Mouse (Mus musculus): ENCODE data around the gene Olfr869. TPM values are rescaled to one million over a fixed set of nuclear protein-coding genes. Genes with fewer than 3 reads are reported as not detected.

The Olfr869 gene
- polyA plus RNA-seq (2012; rRNA removed): not detected in 2 replicates

GRCm38 (mm10) chr9:20128709-20129108 lies at the start of gene Olfr869:
Olfr869 (plus strand) TSS chr9:20129009.
- no peaks in the 10 kb centered on the region for H3K36me3 ChIP-seq (ENCODE audit: control insufficient read depth, insufficient read depth, low read length)
- no peaks in the 10 kb centered on the region for H3K4me1 ChIP-seq (ENCODE audit: control insufficient read depth, insufficient read depth, insufficient read length, low read length)
- H3K4me3 ChIP-seq (ENCODE audit: low read depth, low read length): no peak within 1 kb of the TSS
- H3K27ac ChIP-seq (ENCODE audit: insufficient read depth, low read depth, low read length): no peak within 1 kb of the TSS
- 62% methylated on average over 2 of the region's 2 CpGs for WGBS
- TF ChIP-seq CTCF (IDR thresholded peaks at IDR 0.05; ENCODE audit: extremely low read depth, insufficient read length, insufficient replicate concordance, low read depth, low read length) (no peak), POLR2A (IDR thresholded peaks at IDR 0.05; ENCODE audit: low read depth, low read length) (no peak)
- no peaks in the 10 kb centered on the region for H3K27me3 ChIP-seq (ENCODE audit: control insufficient read depth, insufficient read depth, low read length)

- no peak within 1 kb of the TSS for H3K4me3 ChIP-seq (ENCODE audit: low read depth, low read length)
- H3K27me3 ChIP-seq (ENCODE audit: control insufficient read depth, insufficient read depth, low read length): no peaks in the 10 kb centered on the region
- no peaks in the 10 kb centered on the region for H3K4me1 ChIP-seq (ENCODE audit: control insufficient read depth, insufficient read depth, insufficient read length, low read length)
- 32% methylated on average over 2 of the region's 2 CpGs for WGBS
- H3K27ac ChIP-seq (ENCODE audit: insufficient read depth, low read depth, low read length): no peak within 1 kb of the TSS
- H3K36me3 ChIP-seq (ENCODE audit: control insufficient read depth, insufficient read depth, low read length): no peaks in the 10 kb centered on the region
- TF ChIP-seq CTCF (IDR thresholded peaks at IDR 0.05; ENCODE audit: extremely low read depth, insufficient read length, insufficient replicate concordance, low read depth, low read length) (no peak), POLR2A (IDR thresholded peaks at IDR 0.05; ENCODE audit: low read depth, low read length) (no peak)
These were observed 30.5 kb upstream of the Olfr869 start, which contains the start of gene Olfr868 for GRCm38 (mm10) chr9:20098326-20098725. Olfr868 (plus strand) TSS chr9:20098626.

- 91% methylated on average over 3 of the region's 3 CpGs for WGBS
- no peak overlapping the region for H3K27ac ChIP-seq (ENCODE audit: insufficient read depth, low read depth, low read length)
- no peaks in the 10 kb centered on the region for H3K36me3 ChIP-seq (ENCODE audit: control insufficient read depth, insufficient read depth, low read length)
- H3K4me3 ChIP-seq (ENCODE audit: low read depth, low read length): no peak overlapping the region
- H3K4me1 ChIP-seq (ENCODE audit: control insufficient read depth, insufficient read depth, insufficient read length, low read length): no peaks in the 10 kb centered on the region
- no peak for TF ChIP-seq CTCF (IDR thresholded peaks at IDR 0.05; ENCODE audit: extremely low read depth, insufficient read length, insufficient replicate concordance, low read depth, low read length)
- TF ChIP-seq POLR2A (IDR thresholded peaks at IDR 0.05; ENCODE audit: low read depth, low read length): no peak
- H3K27me3 ChIP-seq (ENCODE audit: control insufficient read depth, insufficient read depth, low read length): no peaks in the 10 kb centered on the region
These were observed 20.9 kb downstream of the Olfr869 start for GRCm38 (mm10) chr9:20149706-20150105.

- Histone ChIP-seq H3K4me3 (ENCODE audit: low read depth, low read length) (no peak within 1 kb of the TSS), H3K27ac (ENCODE audit: insufficient read depth, low read depth, low read length) (no peak within 1 kb of the TSS), H3K27me3 (ENCODE audit: control insufficient read depth, insufficient read depth, low read length) (no peaks in the 10 kb centered on the region), H3K4me1 (ENCODE audit: control insufficient read depth, insufficient read depth, insufficient read length, low read length) (no peaks in the 10 kb centered on the region), H3K36me3 (ENCODE audit: control insufficient read depth, insufficient read depth, low read length) (no peaks in the 10 kb centered on the region)
- WGBS: 70% methylated on average over 2 of the region's 2 CpGs
- TF ChIP-seq POLR2A (IDR thresholded peaks at IDR 0.05; ENCODE audit: low read depth, low read length) (no peak), CTCF (IDR thresholded peaks at IDR 0.05; ENCODE audit: extremely low read depth, insufficient read length, insufficient replicate concordance, low read depth, low read length) (no peak)
These were observed 45.1 kb downstream of the Olfr869 start, which contains the start of gene Olfr870 for GRCm38 (mm10) chr9:20173957-20174356. Olfr870 (minus strand) TSS chr9:20174057.

GRCm38 (mm10) chr9:20179463-20179862 lies 50.7 kb downstream of the Olfr869 start:
- H3K4me3 ChIP-seq (ENCODE audit: low read depth, low read length): no peak overlapping the region
- no peaks in the 10 kb centered on the region for H3K36me3 ChIP-seq (ENCODE audit: control insufficient read depth, insufficient read depth, low read length)
- 64% methylated on average over 5 of the region's 5 CpGs for WGBS
- no peak for TF ChIP-seq CTCF (IDR thresholded peaks at IDR 0.05; ENCODE audit: extremely low read depth, insufficient read length, insufficient replicate concordance, low read depth, low read length)
- TF ChIP-seq POLR2A (IDR thresholded peaks at IDR 0.05; ENCODE audit: low read depth, low read length): no peak
- H3K27ac ChIP-seq (ENCODE audit: insufficient read depth, low read depth, low read length): no peak overlapping the region
- H3K27me3 ChIP-seq (ENCODE audit: control insufficient read depth, insufficient read depth, low read length): no peaks in the 10 kb centered on the region
- H3K4me1 ChIP-seq (ENCODE audit: control insufficient read depth, insufficient read depth, insufficient read length, low read length): no peaks in the 10 kb centered on the region

Other genes starting within 250 kb of the Olfr869 start
- gene Olfr862, start 241.0 kb upstream of the Olfr869 start, polyA plus RNA-seq (2012; rRNA removed): not detected in 2 replicates
- gene Olfr77, start 212.1 kb upstream of the Olfr869 start, polyA plus RNA-seq (2012; rRNA removed): not detected in 2 replicates
- not detected in 2 replicates for gene Olfr866, start 101.0 kb upstream of the Olfr869 start, polyA plus RNA-seq (2012; rRNA removed)
- gene Olfr867, start 71.4 kb upstream of the Olfr869 start, polyA plus RNA-seq (2012; rRNA removed): not detected in 2 replicates
- gene Olfr868, start 30.4 kb upstream of the Olfr869 start, polyA plus RNA-seq (2012; rRNA removed): not detected in 2 replicates
- not detected in 2 replicates for gene Olfr870, start 45.0 kb downstream of the Olfr869 start, polyA plus RNA-seq (2012; rRNA removed)
- not detected in 2 replicates for gene Olfr871, start 83.2 kb downstream of the Olfr869 start, polyA plus RNA-seq (2012; rRNA removed)
- gene Olfr872, start 108.1 kb downstream of the Olfr869 start, polyA plus RNA-seq (2012; rRNA removed): not detected in 2 replicates
- not detected in 2 replicates for gene Olfr39, start 153.3 kb downstream of the Olfr869 start, polyA plus RNA-seq (2012; rRNA removed)
- gene Olfr873, start 169.5 kb downstream of the Olfr869 start, polyA plus RNA-seq (2012; rRNA removed): not detected in 2 replicates
- gene Olfr18, start 207.1 kb downstream of the Olfr869 start, polyA plus RNA-seq (2012; rRNA removed): not detected in 2 replicates